Mouse (Mus musculus) intestine, embryonic 15.5 days (tissue): ENCODE results near the gene Prr15l. TPM values are rescaled to one million over a fixed set of nuclear protein-coding genes. Genes with fewer than 3 reads are reported as not detected.

Experiments used
- ATAC-seq: fragments of 200-750 bp; cut with Nextera tagmentation; 2 replicates; pipeline ENCODE4 v1.8.0; 2017; ENCODE audit warnings: moderate TSS enrichment, moderate library complexity
- H3K27ac ChIP-seq: fragments of 300-500 bp; sonication (generic); 2 replicates; pipeline ENCODE4 v1.5.1; 2015; ENCODE audit warnings: mild to moderate bottlenecking, inconsistent platforms
- H3K27me3 ChIP-seq: fragments of 300-500 bp; sonication (generic); replicated peaks from 2 replicates; pipeline ENCODE4 v1.6.1; 2015; ENCODE audit warnings: inconsistent platforms
- H3K36me3 ChIP-seq: fragments of 300-500 bp; sonication (generic); 2 replicates; pipeline ENCODE4 v1.6.1; 2015; ENCODE audit warnings: inconsistent platforms
- H3K4me1 ChIP-seq: fragments of 300-500 bp; sonication (generic); replicated peaks from 2 replicates; pipeline ENCODE4 v1.6.1; 2015; ENCODE audit warnings: inconsistent platforms
- H3K4me2 ChIP-seq: fragments of 300-500 bp; sonication (generic); replicated peaks from 2 replicates; pipeline ENCODE4 v1.6.1; 2015; ENCODE audit warnings: mild to moderate bottlenecking, inconsistent platforms
- H3K4me3 ChIP-seq: fragments of 300-500 bp; sonication (generic); replicated peaks from 2 replicates; pipeline ENCODE4 v1.5.1; 2015; ENCODE audit warnings: inconsistent platforms
- H3K9ac ChIP-seq: fragments of 300-500 bp; sonication (generic); 2 replicates; pipeline ENCODE4 v1.6.1; 2015; ENCODE audit warnings: inconsistent platforms
- H3K9me3 ChIP-seq: fragments of 300-500 bp; sonication (generic); 2 replicates; pipeline ENCODE4 v1.6.1; 2016; ENCODE audit warnings: inconsistent platforms
- WGBS: fragments of 180-500 bp; shearing (Covaris S2); methylation state at CpG from one replicate; pipeline ENCODE4 v1.1.7; 2015; 5-methylcytosine and 5-hydroxymethylcytosine counted together
- polyA plus RNA-seq: library from polyadenylated mRNA; unstranded; fragments of >200 nt; fragmentation: Nextera tagmentation; extraction: Ambion mirVana; gene quantifications from 2 replicates; pipeline ENCODE4 v1.2.1, GENCODE M21; 2015

Gene Prr15l
- polyA plus RNA-seq, 1 experiment from 2014 or later, result 84.7 TPM

- ATAC-seq, result peak; percentile 80
- no peak overlapping the region for H3K4me3 ChIP-seq
- H3K27ac ChIP-seq, result no peak overlapping the region
- H3K9me3 ChIP-seq, result no peaks in the 10 kb centered on the region
- no peak overlapping the region for H3K9ac ChIP-seq
- H3K36me3 ChIP-seq, result peaks cover 66% of the 10 kb centered on the region
- H3K4me2 ChIP-seq, result no peak overlapping the region
- H3K27me3 ChIP-seq, result no peaks in the 10 kb centered on the region
- H3K4me1 ChIP-seq, result no peaks in the 10 kb centered on the region
- 52% methylated on average over 20 of the region's 20 CpGs for WGBS
These were observed 28.3 kb downstream of the Prr15l start for GRCm38 (mm10) chr11:96956009-96956724.

- H3K9ac ChIP-seq, result no peak overlapping the region
- ATAC-seq, result no peak
These were observed 29.3 kb downstream of the Prr15l start for GRCm38 (mm10) chr11:96957061-96957805.

GRCm38 (mm10) chr11:96963580-96963979, 35.7 kb downstream of the Prr15l start:
- ATAC-seq, result peak; percentile 77
- H3K27ac ChIP-seq, result no peak overlapping the region
- no peak overlapping the region for H3K9ac ChIP-seq
- H3K4me3 ChIP-seq, result no peak overlapping the region
- peaks cover 10% of the 10 kb centered on the region for H3K4me1 ChIP-seq
- H3K27me3 ChIP-seq, result no peaks in the 10 kb centered on the region
- WGBS, result 11% methylated on average over 8 of the region's 8 CpGs
- H3K4me2 ChIP-seq, result no peak overlapping the region
- H3K36me3 ChIP-seq, result peaks cover 24% of the 10 kb centered on the region
- no peaks in the 10 kb centered on the region for H3K9me3 ChIP-seq

More at GRCm38 (mm10) chr11:96957061-96957805, 29.3 kb downstream of the Prr15l start:
- H3K27me3 ChIP-seq, result no peaks in the 10 kb centered on the region
- no peak overlapping the region for H3K4me2 ChIP-seq
- no peak overlapping the region for H3K4me3 ChIP-seq
- no peaks in the 10 kb centered on the region for H3K4me1 ChIP-seq
- H3K9me3 ChIP-seq, result no peaks in the 10 kb centered on the region
- WGBS, result 88% methylated on average over 10 of the region's 10 CpGs
- H3K36me3 ChIP-seq, result peaks cover 62% of the 10 kb centered on the region
- no peak overlapping the region for H3K27ac ChIP-seq

GRCm38 (mm10) chr11:96966172-96966571, 38.3 kb downstream of the Prr15l start:
- Histone ChIP-seq H3K9me3 (no peaks in the 10 kb centered on the region), H3K4me3 (no peak overlapping the region), H3K9ac (no peak overlapping the region), H3K36me3 (peaks cover 4% of the 10 kb centered on the region; the same call in 1 of the 2 replicates), H3K27me3 (no peaks in the 10 kb centered on the region), H3K4me1 (peaks cover 30% of the 10 kb centered on the region), H3K27ac (no peak overlapping the region), H3K4me2 (no peak overlapping the region)
- no peak for ATAC-seq
- whole genome bisulfite sequencing, result 83% methylated on average over 3 of the region's 3 CpGs

GRCm38 (mm10) chr11:96966914-96967543, 39.1 kb downstream of the Prr15l start:
- Histone ChIP-seq H3K4me2 (0 out of 2 replicates have a peak overlapping the region, but pooled peaks have one; percentile 26), H3K27me3 (no peaks in the 10 kb centered on the region), H3K4me1 (peaks cover 30% of the 10 kb centered on the region), H3K9me3 (no peaks in the 10 kb centered on the region), H3K9ac (no peak overlapping the region), H3K36me3 (no peaks in the 10 kb centered on the region), H3K27ac (0 out of 2 replicates have a peak overlapping the region, but pooled peaks have one; percentile 33), H3K4me3 (no peak overlapping the region)
- 73% methylated on average over 13 of the region's 13 CpGs for WGBS
- no peak for ATAC-seq

- H3K4me1 ChIP-seq, result peaks cover 30% of the 10 kb centered on the region
These were observed 39.8 kb downstream of the Prr15l start for GRCm38 (mm10) chr11:96967544-96968269.

GRCm38 (mm10) chr11:96968476-96968875, 40.6 kb downstream of the Prr15l start:
- H3K4me2 ChIP-seq, result no peak overlapping the region
- 0 out of 2 replicates have a peak, but pooled peaks have one; percentile 42 for ATAC-seq
- 47% methylated on average over 6 of the region's 6 CpGs for WGBS
- H3K9ac ChIP-seq, result no peak overlapping the region
- H3K4me1 ChIP-seq, result peaks cover 30% of the 10 kb centered on the region
- no peaks in the 10 kb centered on the region for H3K36me3 ChIP-seq
- H3K9me3 ChIP-seq, result no peaks in the 10 kb centered on the region
- H3K27me3 ChIP-seq, result no peaks in the 10 kb centered on the region
- no peak overlapping the region for H3K4me3 ChIP-seq
- peak overlapping the region; percentile 24; the same call in 1 of the 2 replicates for H3K27ac ChIP-seq

More at GRCm38 (mm10) chr11:96967544-96968269, 39.8 kb downstream of the Prr15l start:
- H3K27ac ChIP-seq, result peak overlapping the region; percentile 33; the same call in 1 of the 2 replicates
- no peak for ATAC-seq
- no peak overlapping the region for H3K4me3 ChIP-seq
- 69% methylated on average over 11 of the region's 11 CpGs for WGBS
- 0 out of 2 replicates have a peak overlapping the region, but pooled peaks have one; percentile 26 for H3K4me2 ChIP-seq
- H3K36me3 ChIP-seq, result no peaks in the 10 kb centered on the region
- H3K9me3 ChIP-seq, result no peaks in the 10 kb centered on the region
- H3K9ac ChIP-seq, result no peak overlapping the region
- no peaks in the 10 kb centered on the region for H3K27me3 ChIP-seq

- WGBS, result 73% methylated on average over 5 of the region's 5 CpGs
- Histone ChIP-seq H3K36me3 (no peaks in the 10 kb centered on the region), H3K27ac (peak overlapping the region; percentile 81), H3K4me2 (peak overlapping the region; percentile 26; the same call in 1 of the 2 replicates), H3K9me3 (no peaks in the 10 kb centered on the region), H3K9ac (0 out of 2 replicates have a peak overlapping the region, but pooled peaks have one; percentile 26), H3K4me1 (peaks cover 30% of the 10 kb centered on the region), H3K4me3 (no peak overlapping the region), H3K27me3 (no peaks in the 10 kb centered on the region)
- peak; percentile 21; the same call in 1 of the 2 replicates for ATAC-seq
These were observed 41.4 kb downstream of the Prr15l start for GRCm38 (mm10) chr11:96969280-96969722.

- Histone ChIP-seq H3K4me1 (peaks cover 30% of the 10 kb centered on the region), H3K27ac (peak overlapping the region; percentile 81), H3K9ac (0 out of 2 replicates have a peak overlapping the region, but pooled peaks have one; percentile 26), H3K27me3 (no peaks in the 10 kb centered on the region), H3K9me3 (no peaks in the 10 kb centered on the region), H3K4me2 (0 out of 2 replicates have a peak overlapping the region, but pooled peaks have one; percentile 26), H3K36me3 (no peaks in the 10 kb centered on the region), H3K4me3 (no peak overlapping the region)
- peak; percentile 10; the same call in 1 of the 2 replicates for ATAC-seq
- WGBS, result 25% methylated on average over 1 of the region's 1 CpGs
These were observed 41.8 kb downstream of the Prr15l start for GRCm38 (mm10) chr11:96969746-96970145.

- Histone ChIP-seq H3K27ac (peak overlapping the region; percentile 81), H3K27me3 (no peaks in the 10 kb centered on the region), H3K4me3 (no peak overlapping the region), H3K36me3 (no peaks in the 10 kb centered on the region), H3K4me1 (peaks cover 30% of the 10 kb centered on the region), H3K9ac (0 out of 2 replicates have a peak overlapping the region, but pooled peaks have one; percentile 26), H3K9me3 (no peaks in the 10 kb centered on the region), H3K4me2 (no peak overlapping the region)
- no peak for ATAC-seq
- WGBS, result 56% methylated on average over 3 of the region's 3 CpGs
These were observed 42.4 kb downstream of the Prr15l start for GRCm38 (mm10) chr11:96970341-96970740.

GRCm38 (mm10) chr11:96972906-96973305, 45.0 kb downstream of the Prr15l start:
- H3K4me2 ChIP-seq, result no peak overlapping the region
- WGBS, result 80% methylated on average over 5 of the region's 5 CpGs
- H3K9ac ChIP-seq, result no peak overlapping the region
- no peaks in the 10 kb centered on the region for H3K9me3 ChIP-seq
- H3K4me3 ChIP-seq, result no peak overlapping the region
- no peaks in the 10 kb centered on the region for H3K36me3 ChIP-seq
- H3K27ac ChIP-seq, result no peak overlapping the region
- no peak for ATAC-seq
- H3K4me1 ChIP-seq, result peaks cover 28% of the 10 kb centered on the region
- H3K27me3 ChIP-seq, result no peaks in the 10 kb centered on the region
